Mouse (Mus musculus) G1E (cell line): ENCODE results near the gene Il17re. TPM values are rescaled to one million over a fixed set of nuclear protein-coding genes. Genes with fewer than 3 reads are reported as not detected.

Experiments
- ATAC-seq: 2 replicates; pipeline ENCODE4 v1.8.0; 2016; ENCODE audit warnings: mild to moderate bottlenecking; ENCODE audit not compliant: insufficient number of reproducible peaks, poor library complexity, low FRiP score, severe bottlenecking; ENCODE audit errors: extremely low read depth
- DNase-seq: peaks from one replicate; pipeline ENCODE4 v3.0.0; 2012; ENCODE audit warnings: low spot score
- H3K27me3 ChIP-seq: 2 replicates; pipeline ENCODE4 v1.6.1; 2012; ENCODE audit warnings: mild to moderate bottlenecking, low read length, inconsistent platforms; ENCODE audit not compliant: insufficient read depth
- H3K36me3 ChIP-seq: replicated peaks from 2 replicates; pipeline ENCODE3; 2012; ENCODE audit warnings: mild to moderate bottlenecking, inconsistent platforms
- H3K4me1 ChIP-seq: 2 replicates; pipeline ENCODE4 v1.6.1; 2012; ENCODE audit warnings: low read depth, low read length, inconsistent platforms, mixed read lengths; ENCODE audit not compliant: insufficient read depth
- H3K4me3 ChIP-seq: 2 replicates; pipeline ENCODE4 v1.5.1; 2012; ENCODE audit warnings: low read depth, mild to moderate bottlenecking, inconsistent platforms, low read length, moderate library complexity, mixed read lengths
- H3K9me3 ChIP-seq: replicated peaks from 2 replicates; pipeline ENCODE4 v1.6.1; 2012; ENCODE audit warnings: inconsistent platforms
- CTCF ChIP-seq: IDR thresholded peaks from 2 replicates; pipeline ENCODE4 v1.5.1; 2012; ENCODE audit warnings: low read depth, low read length, inconsistent platforms, mixed read lengths
- GATA1 ChIP-seq: IDR thresholded peaks from 2 replicates; pipeline ENCODE4 v1.6.1; 2012; ENCODE audit warnings: borderline replicate concordance, low read length, inconsistent platforms, mixed read lengths
- GATA2 ChIP-seq: IDR thresholded peaks from 2 replicates; pipeline ENCODE4 v1.6.1; 2012; ENCODE audit warnings: low read depth, low read length, inconsistent platforms, borderline replicate concordance
- POLR2AphosphoS5 ChIP-seq: IDR thresholded peaks from 2 replicates; pipeline ENCODE4 v1.6.1; 2012; ENCODE audit warnings: low read depth, low read length, inconsistent platforms; ENCODE audit not compliant: insufficient replicate concordance
- TAL1 ChIP-seq: conservative IDR thresholded peaks from 2 replicates; pipeline ENCODE4 v1.6.1; 2012; ENCODE audit warnings: low read depth, low read length, inconsistent platforms, mixed read lengths
- polyA plus RNA-seq: library from polyadenylated mRNA; stranded (reverse); fragments of >175 nt; gene quantifications from 2 replicates; pipeline ENCODE4 v1.2.3, GENCODE M21; 2012
- total RNA-seq, 2 experiments: library from RNA; stranded (forward) in 1 of 2; stranded (reverse) in 1 of 2; fragments of 200-1000 nt in 1 of 2; fragments of >200 nt in 1 of 2; fragmentation: Nextera tagmentation in 1 of 2; gene quantifications; 2 replicates each; pipeline ENCODE4 v1.2.3; 2014 to 2017

The Il17re gene
- total and polyA plus RNA-seq, 3 experiments: 0.22 TPM; not detected in 2

DNA sequence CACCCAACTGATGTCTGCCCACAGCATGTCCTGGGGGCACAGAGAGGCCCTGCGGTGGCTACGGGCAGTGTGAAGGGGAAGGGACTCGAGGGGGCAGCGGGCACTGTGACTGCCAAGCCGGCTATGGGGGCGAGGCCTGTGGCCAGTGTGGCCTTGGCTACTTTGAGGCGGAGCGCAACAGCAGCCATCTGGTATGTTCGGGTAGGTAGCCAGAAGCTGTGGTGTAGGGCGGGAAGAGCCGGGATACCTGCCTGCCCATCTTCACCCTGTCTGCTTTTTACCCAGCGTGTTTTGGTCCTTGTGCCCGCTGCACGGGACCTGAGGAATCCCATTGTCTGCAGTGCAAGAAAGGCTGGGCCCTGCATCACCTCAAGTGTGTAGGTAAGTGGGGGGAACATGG lies 31.1 kb downstream of the Il17re start:
- H3K4me3 ChIP-seq: no peak overlapping the region
- ATAC-seq: no peak
- H3K9me3 ChIP-seq: peaks cover 3% of the 10 kb centered on the region
- H3K36me3 ChIP-seq: peaks cover 80% of the 10 kb centered on the region
- no peaks in the 10 kb centered on the region for H3K27me3 ChIP-seq
- no peak for DNase-seq
- TF ChIP-seq GATA1 (no peak), POLR2AphosphoS5 (no peak), TAL1 (no peak), CTCF (no peak), GATA2 (no peak)
- peaks cover 30% of the 10 kb centered on the region for H3K4me1 ChIP-seq

DNA sequence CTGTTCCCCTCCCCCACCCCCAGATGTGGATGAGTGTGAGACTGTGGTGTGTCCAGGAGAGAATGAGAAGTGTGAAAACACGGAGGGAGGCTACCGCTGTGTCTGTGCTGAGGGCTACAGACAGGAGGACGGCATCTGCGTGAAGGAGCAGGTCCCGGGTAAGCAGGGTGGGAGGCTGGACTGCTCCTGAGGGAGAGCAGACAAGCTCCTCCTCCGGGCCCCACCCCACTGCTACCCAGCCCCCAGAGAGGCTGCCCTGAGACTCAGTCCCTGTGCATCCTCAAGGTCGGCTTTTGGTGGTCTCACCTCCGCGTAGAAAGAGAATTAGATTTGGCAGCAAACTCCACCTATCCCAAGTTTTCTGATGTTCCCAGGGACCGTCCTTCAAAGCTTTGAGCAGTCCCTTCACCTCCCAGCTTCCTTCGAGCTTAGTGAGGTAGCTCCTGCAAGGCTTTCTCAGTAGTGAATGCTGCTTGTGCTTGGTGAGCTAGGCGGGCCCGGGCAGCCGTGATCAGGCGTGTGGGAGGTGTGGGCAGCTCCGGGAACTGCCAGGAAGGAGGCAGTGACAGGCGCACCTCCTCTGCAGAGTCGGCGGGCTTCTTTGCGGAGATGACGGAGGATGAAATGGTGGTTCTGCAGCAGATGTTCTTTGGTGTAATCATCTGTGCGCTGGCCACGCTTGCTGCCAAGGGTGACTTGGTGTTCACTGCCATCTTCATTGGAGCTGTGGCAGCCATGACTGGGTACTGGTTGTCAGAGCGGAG lies 34.0 kb downstream of the Il17re start:
- TF ChIP-seq CTCF (no peak), GATA1 (no peak)
- Histone ChIP-seq H3K9me3 (peaks cover 7% of the 10 kb centered on the region), H3K36me3 (peaks cover 66% of the 10 kb centered on the region), H3K4me1 (peaks cover 12% of the 10 kb centered on the region), H3K4me3 (no peak overlapping the region), H3K27me3 (peaks cover 13% of the 10 kb centered on the region)
- ATAC-seq: no peak
- no peak for DNase-seq

DNA sequence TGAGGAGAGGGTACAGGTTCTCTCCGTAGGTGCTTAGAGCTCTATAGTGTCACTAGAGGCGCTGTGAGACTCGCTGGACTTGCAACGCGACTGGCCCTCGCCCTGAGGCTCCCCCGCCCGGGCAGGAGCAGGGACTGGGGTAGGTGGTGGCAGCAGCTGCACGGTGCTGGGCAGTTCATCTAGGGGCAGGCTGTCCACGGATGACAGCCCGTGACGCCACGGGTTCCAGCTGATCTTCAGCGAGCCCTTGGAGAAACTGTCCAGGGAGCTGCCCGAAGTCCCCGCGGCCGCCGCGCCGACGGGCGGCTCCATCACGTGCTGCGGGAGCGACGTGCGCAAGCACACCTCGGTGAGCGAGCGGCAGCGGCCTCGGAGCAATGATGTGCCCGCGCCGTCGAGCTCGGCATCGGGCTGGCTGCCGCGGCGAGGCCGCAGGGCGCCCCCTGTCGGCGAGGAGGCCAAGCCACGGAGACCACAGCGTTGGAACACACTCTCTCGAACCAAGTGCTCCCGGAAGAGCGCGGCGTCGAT lies 36.0 kb downstream of the Il17re start:
- Histone ChIP-seq H3K4me1 (peaks cover 5% of the 10 kb centered on the region), H3K9me3 (peaks cover 7% of the 10 kb centered on the region), H3K36me3 (peaks cover 48% of the 10 kb centered on the region), H3K27me3 (peaks cover 30% of the 10 kb centered on the region), H3K4me3 (peak overlapping the region; percentile 11; the same call in 1 of the 2 replicates)
- DNase-seq: no peak
- no peak for TF ChIP-seq GATA1
- TF ChIP-seq TAL1: no peak
- no peak for TF ChIP-seq POLR2AphosphoS5
- TF ChIP-seq CTCF: no peak
- no peak for TF ChIP-seq GATA2
- no peak for ATAC-seq

DNA sequence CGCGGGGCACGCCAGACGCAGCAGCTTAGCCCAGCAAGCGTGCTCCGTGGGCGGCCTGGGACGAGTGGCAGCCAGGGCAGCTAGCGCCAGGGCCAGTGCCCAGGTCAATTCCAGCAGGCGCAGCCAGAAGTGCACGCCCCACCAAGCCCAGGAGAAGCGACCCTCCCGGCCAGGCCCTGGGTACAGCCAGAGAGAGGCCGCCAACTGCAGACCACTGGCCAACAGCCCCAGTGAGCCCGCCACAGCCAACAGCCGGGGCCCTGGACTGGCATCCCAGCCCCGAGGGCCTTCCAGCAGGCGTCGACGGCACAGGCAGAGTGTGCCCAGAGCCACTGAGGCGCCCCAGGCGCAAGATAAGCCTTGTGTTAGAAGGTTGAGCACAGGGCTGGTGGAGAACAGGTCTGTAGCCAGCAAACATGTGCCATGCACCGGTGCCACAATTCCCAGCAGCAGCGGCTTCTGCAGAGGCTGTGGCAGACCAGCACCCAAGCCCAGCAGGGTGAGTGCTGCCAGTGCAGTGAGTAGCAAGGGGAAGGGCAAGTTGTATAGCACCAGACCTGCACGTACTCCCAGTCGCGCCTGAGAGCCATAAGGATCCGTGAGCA lies 36.9 kb downstream of the Il17re start:
- peaks cover 33% of the 10 kb centered on the region for H3K27me3 ChIP-seq
- H3K36me3 ChIP-seq: peaks cover 40% of the 10 kb centered on the region
- H3K4me3 ChIP-seq: no peak overlapping the region
- DNase-seq (no peak), ATAC-seq (no peak)
- H3K9me3 ChIP-seq: peaks cover 7% of the 10 kb centered on the region
- TF ChIP-seq CTCF (no peak), POLR2AphosphoS5 (no peak), GATA1 (no peak), GATA2 (no peak), TAL1 (no peak)
- H3K4me1 ChIP-seq: peaks cover 8% of the 10 kb centered on the region

DNA sequence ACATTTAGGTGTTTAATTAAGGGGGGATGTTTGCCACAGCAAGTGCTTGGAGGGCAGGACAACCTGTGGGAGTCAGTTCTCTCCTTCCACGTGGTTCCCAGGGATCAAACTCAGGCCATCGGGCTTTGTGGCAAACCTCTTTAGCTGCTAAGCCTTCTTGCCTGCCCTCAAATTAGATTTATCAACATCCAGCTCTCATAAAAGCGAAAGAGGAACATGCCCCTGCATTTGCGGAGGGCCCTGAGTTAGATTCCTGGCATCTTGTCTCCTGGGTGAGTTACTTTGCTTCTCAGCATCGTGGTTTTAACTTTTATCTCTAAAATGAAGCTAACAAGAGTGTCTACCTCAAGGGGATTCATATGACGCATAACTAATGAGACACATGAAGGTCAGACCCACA lies 41.1 kb downstream of the Il17re start:
- TF ChIP-seq POLR2AphosphoS5: no peak
- no peak for TF ChIP-seq GATA1
- no peak for TF ChIP-seq GATA2
- TF ChIP-seq CTCF: no peak

DNA sequence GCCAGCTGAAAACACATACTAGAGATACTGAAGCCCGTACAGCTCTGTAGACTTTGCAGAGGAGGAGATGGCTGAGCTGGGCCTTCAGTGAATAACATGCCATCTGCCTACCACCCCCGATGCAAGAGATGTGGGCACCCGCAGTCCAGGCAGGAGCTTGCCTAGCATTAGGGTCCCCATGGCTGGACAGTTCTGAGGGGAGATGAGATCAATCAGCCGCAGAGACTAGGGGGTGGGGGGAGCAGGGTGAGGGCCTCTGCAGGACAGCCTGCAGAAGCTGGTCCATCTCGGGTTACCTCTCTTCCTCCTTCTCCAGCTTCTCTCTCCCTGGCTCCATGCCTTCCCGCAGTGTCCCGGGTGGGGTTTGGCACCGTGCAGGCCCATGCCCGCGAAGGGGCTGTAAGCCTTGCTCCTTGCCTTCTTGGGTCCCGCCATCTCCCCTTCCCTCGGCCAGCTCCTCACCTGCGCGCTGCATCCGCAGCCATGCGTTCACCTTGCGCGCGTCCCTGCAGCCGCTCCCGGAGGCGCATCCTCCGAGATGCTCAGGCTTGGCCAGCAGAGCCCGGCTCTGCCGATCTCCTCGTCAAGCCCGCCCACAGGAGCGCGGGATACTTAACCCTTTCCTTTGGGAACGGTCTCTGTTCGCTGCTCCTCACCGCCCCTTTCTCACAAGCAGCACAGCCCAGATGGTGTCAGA lies 43.3 kb downstream of the Il17re start, which contains the start of gene Prrt3:
TSS of gene Prrt3 (minus strand) at position 544 of the 697 bp plus-strand sequence.
- Histone ChIP-seq H3K36me3 (no peaks in the 10 kb centered on the region), H3K27me3 (peaks cover 71% of the 10 kb centered on the region), H3K4me3 (no peak within 1 kb of the TSS), H3K4me1 (peaks cover 7% of the 10 kb centered on the region), H3K9me3 (no peaks in the 10 kb centered on the region)
- TF ChIP-seq CTCF (no peak), GATA1 (no peak), POLR2AphosphoS5 (no peak), GATA2 (no peak), TAL1 (no peak)
- ATAC-seq (no peak), DNase-seq (no peak)

More for the DNA sequence above, 41.1 kb downstream of the Il17re start:
- Histone ChIP-seq H3K4me1 (peaks cover 7% of the 10 kb centered on the region), H3K27me3 (peaks cover 66% of the 10 kb centered on the region), H3K36me3 (peaks cover 7% of the 10 kb centered on the region), H3K4me3 (no peak overlapping the region), H3K9me3 (peaks cover 5% of the 10 kb centered on the region)
- no peak for DNase-seq
- ATAC-seq: no peak
